Mouse (Mus musculus) monocyte, adult 2 months (primary cell): ENCODE data around the gene Prr15.

Source experiments
- DNase-seq, 2 experiments: peaks; one replicate each; pipeline ENCODE4 v3.0.0; 2022; ENCODE audit warnings: low spot score in 2 of 2, low read depth in 1 of 2

Prr15 gene

DNA sequence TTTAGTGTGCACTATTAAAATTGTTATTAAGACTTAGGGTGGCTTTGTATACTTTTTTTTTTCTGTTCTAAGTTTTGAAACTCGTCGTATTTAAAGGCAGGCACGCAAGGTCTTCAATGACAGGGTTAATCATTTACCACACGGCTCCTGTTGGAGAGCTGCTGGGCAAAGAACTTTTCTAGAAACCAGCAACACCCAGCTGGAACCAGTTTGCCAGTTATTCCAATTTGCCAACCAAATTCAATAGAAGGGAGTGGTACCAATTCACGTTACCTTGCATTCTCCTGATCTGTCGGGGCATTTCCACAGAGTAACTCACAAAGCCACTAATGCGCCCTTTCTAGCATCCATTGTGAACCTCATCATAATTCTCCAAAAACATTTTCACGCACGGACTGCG lies 4.5 kb downstream of the Prr15 start:
- no peak for DNase-seq

DNA sequence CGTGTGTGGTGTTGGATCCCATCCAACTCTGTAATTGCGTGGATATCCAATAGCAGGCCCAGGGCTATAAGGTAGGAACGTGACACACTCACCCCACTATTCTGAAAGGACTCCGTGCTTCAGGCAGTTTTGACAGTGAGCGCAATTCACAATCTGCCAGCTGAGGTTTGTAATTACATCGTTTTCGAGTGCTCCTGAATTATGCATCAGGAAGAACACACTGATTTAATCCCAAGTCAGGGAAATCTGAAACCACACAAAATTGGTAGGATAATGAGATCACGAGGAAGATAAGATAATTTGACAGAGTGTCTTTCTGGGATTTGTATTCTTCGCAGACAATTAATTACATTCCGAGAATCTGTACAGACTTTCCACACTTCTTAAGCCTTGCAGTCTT lies 6.1 kb downstream of the Prr15 start:
- DNase-seq: no peak

DNA sequence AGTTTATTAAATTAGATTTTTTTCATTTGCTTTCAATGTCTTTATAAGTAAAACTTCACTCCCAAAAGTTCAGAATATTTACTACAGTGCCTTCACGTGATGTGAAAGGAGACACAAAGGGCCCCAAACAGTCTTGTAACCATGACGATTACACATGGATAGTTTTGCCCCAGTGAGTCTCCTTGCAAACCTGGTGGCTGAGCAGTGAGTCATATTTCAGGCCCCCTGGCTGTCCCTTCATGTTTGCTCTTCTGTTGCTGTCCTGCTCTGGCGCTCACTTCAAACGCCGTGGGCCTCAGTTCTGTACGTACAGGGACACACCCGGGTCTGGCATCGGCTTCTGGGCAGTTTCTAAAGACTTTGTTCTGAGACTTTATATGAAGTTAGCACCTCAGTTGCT lies 6.6 kb downstream of the Prr15 start:
- DNase-seq: no peak

DNA sequence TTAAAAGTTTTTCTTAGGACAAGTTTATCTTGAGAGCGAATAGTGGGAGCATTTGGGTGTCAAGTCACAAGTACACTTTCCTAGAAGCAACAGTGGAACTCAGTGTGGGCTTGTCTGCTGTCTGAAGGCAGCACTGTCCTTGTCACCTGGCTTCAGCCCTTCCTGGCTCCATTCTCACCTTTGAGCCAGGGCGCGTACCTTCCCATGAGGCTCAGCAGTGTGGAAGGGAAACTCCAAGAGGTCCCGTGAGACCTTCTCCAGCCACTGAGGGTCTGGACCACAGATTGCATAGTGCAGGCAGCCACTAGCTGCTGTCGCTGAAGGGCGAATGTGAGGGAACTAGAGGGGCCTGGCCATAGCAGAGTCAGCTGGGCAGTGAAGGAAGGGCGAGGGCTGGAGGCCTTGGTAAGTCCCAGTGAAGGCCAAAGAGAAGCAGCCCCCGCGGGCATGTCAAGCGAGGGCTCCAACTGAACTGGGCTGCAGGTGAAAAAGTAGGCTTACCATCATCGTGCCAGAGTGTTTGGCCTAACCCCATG lies 7.5 kb downstream of the Prr15 start:
- no peak for DNase-seq

DNA sequence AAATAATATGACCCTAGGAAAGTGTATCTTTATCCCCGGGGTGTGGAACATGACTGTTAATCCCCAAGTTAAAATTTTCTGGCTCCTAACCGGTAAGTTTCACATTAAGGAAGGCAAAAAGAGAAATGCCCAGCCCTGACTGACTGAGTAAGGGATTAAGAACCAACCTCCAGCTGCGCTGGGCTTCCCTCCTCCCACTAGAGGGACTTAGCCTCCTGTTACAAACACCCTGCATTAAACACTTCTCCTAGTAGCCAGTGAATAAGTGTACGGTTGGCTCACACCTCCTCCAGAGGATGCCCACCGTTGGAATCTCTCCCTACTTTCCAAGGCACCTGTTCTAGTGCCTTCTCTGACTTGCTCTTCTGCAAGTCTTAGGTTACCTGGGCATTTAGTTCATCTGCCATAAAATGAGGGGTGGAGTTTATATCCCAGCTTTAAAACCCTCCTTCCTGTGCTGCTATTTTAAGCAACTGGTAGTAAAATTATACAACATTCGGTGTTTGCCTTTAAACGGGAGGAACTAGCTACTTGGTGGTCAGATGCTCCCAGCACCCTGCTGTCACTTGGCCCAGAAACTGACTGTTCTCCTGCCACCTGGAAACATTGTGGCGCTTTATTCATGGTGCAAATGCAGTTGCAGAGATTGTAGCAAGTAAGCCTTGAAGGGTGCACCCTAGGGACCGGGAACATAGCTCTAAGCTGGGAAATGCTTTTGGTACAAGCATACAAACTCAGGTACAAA lies 8.2 kb downstream of the Prr15 start:
- DNase-seq: no peak

DNA sequence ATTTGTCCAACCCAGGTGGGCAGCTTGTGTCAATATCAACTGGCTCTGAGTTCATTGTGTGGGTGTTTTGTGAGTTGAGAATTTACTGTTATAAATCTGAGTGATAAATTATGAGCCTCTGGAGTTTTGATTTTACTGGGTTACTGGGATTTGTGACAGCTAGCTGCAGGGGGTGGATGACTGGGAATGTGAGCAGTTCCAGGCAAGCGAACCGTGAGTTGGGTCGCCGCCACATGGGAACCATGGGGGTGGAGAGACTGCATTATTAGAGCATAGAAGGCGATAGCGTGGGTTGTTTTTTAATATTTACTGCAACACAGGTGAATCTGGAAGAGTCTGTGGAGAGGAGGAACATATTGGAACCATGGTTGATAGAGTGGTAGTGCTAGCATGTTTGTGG lies 11.7 kb downstream of the Prr15 start:
- DNase-seq: no peak

DNA sequence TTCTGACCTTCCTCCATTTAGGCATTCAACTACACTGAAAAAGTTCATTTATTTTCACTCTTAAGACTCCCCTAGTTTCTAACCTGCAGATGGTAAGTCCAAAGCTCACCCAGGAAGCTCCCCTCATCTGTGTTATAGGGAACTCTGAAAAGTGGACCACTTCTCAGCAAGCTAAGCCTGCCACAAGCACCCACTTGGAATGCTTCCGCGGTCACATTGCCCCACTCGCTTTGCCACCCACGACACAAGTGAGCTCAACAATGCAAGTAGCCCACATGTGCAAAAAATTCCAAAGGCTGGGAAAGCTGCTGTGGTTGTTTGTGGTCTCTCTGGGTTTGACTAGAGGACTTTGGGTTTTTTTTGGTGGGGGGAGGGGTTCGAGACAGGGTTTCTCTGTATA lies 15.5 kb downstream of the Prr15 start:
- DNase-seq: no peak

DNA sequence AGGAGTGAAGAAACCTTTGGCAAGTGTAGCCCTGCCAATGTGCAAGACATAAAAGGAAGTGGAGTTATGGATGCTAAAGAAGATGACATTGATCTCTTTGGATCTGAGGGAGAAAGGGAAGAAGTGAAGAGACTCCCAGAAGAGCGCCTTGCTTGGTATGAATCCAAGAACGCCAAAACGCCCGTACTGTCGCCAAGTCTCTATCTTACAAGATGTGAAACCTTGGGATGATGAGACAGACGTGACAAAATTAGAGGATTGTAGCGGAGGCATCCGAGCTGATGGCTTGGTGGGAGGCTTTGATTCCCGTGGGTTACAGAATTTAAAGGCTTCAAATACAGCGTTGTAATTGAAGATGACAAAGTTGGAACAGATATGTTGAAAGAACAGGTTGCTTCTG lies 16.6 kb downstream of the Prr15 start:
- no peak for DNase-seq

DNA sequence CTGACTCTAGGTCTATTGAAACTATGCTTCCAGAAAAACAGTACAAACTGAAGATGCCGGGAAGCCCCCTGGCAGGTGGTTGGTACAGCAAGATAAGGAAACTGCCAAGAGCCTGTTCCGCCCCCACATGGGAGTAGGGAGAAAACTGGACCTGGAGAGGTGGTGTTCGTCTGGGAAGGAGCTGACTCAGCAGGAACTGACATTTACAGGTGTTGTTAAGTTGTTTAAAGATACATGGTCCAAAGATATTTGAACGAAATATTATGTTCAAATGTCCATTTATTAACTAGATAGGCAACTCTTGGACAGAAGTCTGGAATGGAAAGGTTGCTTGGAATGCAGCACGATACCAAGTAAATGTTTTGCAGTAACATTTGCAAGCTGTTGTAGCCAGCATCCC lies 26.2 kb downstream of the Prr15 start:
- no peak for DNase-seq

DNA sequence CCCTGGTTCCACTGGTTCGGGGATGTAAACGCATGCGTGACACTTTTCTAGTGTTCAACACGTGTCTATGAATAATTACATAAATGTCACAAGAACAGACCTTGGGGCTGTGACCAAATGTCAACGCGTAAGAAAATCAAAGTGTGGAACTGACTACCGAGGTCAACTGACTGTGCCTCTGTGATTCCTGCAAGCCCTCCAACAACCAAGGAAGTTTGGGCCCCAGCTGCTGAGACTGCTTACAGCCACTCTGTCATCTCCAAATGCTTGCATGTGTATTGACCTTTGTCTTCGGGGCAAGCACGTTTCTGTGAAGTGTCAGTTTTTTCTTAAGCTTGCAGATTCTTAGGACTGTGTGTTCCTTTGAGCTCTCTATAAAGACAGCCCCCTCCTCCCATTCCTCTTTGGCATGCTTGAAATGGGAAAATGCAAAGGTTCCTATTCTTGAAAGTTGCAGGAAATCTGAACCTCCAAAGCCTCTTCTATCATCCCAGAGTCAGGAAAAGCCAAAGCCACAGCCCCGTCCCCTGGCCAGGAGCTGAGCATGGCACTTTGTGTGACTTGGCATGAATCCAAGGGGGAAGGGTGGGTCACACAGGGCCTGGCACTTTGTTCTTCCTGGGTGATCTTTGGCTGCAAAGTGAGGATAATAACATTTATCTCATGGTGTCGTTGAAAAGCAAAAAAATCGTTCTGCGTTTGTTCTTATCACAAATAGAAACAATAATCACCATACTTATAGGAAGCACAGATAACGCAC lies 27.5 kb downstream of the Prr15 start:
- no peak for DNase-seq

DNA sequence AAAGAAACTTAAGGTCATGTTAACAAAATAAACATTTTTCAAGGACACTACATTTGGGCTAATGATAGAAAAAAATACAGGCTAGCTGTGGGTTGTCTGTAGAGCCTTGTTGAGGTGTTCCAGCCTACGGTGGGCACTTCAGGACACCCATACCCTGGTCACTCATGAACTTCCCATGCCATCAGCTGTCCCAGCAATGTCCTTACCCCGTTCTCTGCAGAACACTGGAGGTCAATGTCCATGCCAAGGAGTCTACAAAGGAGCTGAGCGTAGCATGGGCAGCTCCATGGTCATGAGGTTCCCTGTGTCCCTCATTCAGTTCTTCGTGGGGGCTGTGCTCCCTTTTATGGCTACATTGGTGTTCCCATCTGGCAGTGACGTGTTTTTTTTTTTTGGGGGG lies 28.1 kb downstream of the Prr15 start:
- DNase-seq: no peak

DNA sequence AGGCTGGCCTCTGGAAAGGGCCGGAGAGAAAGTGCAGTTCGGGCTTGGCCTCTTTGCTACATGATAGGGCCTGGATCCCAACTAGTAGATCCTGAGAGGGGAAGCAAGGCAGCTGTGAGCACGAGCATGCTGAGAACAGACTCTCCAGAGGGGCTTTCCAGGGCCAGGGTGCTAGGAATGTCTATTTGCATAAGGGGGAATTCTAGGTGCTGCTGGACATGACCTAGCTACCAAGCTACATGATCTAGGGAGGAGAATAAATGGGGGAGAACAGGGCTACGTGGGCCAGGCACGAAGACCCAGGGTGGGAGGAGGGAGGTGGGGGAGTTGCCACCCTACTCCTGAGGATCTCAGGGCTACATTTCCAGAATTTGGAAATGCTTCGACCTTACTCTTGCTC lies 30.0 kb downstream of the Prr15 start:
- no peak for DNase-seq

DNA sequence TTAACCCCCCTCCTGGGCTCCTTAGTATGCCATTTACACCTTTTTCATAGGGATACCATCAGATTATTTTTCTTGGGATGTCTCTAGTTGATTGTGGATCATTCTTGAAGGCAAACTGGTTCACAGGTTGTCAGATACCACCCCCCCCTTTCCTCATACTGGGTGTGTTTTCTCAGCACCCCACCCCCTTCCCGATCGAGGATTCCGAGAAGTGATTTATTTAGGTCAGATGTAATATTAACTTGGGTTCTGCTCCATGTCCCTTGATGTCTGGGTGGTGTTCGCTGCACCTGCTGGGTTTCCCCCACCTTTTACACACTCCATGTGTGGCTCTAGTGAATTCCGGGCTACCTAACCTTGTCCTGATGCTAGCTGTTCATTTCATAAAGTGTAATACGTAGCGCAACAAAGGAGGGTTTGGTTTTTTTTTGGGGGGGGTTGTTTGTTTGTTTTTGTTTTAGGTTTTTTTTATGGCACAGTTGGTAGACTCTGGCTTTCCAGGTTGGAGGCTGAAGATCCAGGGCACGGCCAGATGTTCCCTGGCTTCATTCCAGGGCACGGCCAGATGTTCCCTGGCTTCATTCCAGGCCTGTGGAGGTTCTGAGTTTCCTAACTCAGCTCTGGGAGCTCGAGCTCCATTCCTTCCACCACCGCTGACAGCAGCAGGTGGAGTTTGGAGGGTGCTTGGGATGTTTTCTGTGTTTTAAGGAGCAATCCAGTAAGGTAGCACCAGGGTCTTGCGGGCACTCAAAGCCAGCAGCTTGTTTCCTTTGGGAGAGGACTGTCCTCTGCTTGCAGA lies 37.1 kb downstream of the Prr15 start:
- no peak for DNase-seq

DNA sequence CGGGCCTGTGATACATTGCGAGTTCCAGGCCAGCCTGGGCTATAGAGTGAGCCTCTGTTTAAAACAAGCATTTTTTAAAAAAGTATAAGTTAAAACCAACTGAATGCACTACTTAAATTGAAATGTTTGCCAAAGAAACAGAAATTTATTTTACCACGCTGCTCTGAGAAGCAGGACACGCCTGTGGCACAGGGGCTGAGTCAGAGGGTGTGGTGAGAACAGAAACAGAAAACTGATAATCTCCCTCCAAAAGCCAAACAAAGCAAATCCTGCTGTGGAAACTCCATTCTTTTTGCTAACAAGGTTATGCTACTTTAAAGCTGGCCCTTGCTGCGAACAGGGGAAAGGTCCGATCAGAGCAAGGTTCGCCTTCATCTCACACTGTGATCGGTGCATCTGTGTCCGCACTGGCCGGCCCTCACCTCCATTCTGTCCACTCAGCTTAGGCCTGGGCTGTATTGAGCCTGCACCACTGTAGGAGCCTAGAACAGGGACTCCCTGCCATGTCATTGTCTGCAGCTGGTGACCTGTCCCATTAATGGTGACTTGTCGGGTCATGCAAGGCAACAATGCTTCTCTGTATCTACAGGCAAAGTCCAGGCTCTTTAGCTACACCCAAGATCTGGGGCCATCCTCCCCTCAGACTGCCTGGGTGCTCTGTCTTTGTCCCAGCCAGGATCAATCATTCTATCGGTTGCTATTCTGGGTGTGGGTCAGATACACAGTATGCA lies 38.9 kb downstream of the Prr15 start:
- DNase-seq: no peak

DNA sequence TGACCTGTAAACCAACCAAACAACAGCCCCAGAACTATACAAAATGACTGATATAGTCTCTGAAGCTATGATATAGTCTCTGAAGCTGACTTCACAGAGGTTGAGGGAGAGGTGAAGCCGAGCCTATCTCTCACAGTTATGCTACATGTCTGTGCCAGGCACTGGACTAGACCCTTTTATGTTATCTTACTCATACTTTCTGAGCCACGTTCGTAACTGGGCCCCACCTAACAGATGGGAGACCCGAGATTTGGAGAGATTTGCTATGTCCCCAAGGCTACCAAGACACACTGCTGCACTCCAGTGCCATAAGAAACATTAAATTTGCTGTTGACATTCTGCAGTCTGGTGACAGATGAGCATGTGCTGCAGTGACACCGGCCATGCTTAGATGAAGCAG lies 41.0 kb downstream of the Prr15 start:
- no peak for DNase-seq

DNA sequence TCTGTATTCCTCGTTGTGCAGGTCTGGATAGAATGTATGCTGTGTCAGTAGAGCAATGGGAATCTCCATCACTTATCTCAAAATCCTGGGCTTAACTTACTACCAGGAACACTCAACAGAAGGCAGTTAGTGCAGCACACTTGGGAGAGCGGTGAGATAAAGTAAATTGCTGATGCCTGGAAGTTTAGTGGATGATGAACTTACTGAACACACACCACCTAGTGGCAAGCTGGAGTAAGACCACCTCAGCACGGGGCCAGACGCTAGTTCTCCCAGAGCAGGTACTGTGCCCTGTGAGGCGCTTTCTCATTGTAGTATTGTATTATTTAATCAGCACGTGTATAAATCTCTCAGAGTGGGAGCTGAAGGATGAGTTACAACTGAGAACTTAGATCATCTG lies 42.4 kb downstream of the Prr15 start:
- no peak for DNase-seq

DNA sequence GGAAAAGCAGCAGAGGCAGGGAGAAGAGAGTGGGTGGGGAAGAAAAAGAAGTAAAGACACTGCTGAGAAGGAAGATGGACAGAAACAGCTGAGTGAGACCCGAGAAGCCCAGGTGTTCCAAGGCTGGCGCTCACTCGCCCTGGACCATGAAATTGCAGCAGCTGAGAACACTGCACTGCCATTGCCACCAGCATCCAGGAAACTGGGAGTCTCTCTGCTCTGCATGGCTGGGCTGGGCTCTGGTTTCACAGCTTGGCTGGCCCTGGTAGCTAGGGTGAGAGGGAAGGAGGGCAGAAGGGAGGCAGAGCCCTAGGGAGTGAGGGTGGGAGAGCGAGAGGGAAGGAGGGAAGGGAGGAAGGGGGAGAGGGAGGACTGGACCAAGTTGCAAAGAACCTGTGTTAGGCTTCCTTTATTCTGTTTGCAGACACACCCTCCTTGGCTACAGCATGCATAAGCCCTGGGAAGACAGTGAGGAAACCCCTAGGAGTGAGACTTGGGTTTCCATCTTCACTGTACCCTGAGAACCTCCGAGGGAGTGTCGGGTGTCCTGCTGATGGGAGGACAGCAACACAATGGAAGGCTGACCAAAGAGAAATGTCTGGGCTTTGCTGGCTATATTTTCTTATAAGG lies 44.4 kb downstream of the Prr15 start:
- no peak for DNase-seq

DNA sequence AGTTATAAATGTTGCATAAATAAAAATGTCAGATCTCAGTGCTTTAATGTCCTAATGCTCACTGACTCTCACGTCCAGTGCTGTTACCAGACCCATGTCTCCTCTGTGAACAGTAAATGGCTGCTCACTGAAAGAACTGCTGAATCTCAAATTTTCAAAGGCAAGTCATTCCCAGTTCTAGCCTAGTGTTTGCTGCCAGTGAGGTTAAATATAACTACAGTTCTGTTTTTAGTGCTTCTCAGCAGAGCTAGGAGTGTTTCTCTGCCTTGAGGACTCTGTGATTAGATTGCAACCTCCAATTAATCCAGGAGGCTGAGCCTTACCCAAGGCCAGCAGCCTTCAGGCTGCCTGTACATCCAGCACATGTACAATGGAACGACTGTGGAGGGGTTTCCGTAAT lies 46.2 kb downstream of the Prr15 start:
- DNase-seq: no peak

DNA sequence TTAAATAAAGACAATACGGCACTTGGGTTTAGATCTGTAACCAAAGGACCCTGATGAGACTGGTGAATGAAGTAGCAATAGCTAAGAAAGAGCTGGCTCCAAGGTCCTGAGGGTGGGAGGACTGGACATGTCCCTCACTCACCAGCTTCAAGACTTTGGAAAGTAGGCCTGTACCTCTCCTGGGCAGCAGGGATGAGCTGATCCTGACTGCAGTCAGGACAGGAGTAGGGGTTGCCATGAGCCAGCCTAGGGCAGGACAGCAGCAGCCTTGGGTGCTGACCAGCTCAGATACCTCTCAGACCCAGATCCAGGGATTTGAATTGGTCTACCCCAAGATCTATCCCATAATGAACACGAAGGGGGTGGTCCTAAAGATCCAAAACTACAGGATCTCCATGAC lies 53.7 kb downstream of the Prr15 start:
- no peak for DNase-seq
